Mouse (Mus musculus) common myeloid progenitor, adult 5-6 weeks (primary cell): ENCODE measurements at regions not wholly inside any gene's neighbourhood (a gene's known extent, or its start where the extent isn't known, plus 50 kb on each side); places are given as distances from the start of the nearest gene placed in this dataset.

Source experiments
- ATAC-seq: replicated peaks from 2 replicates; pipeline ENCODE4 v1.8.0; 2016; ENCODE audit warnings: low read depth, mild to moderate bottlenecking, moderate TSS enrichment, inconsistent platforms; ENCODE audit not compliant: poor library complexity, severe bottlenecking

- ATAC-seq, result peak; percentile 99
These were observed 374.6 kb downstream of the Gm49356 start for GRCm38 (mm10) chr15:59263433-59264328.
